ENCODE assay signal across 8 mouse cellular contexts in the genomic region with DNA sequence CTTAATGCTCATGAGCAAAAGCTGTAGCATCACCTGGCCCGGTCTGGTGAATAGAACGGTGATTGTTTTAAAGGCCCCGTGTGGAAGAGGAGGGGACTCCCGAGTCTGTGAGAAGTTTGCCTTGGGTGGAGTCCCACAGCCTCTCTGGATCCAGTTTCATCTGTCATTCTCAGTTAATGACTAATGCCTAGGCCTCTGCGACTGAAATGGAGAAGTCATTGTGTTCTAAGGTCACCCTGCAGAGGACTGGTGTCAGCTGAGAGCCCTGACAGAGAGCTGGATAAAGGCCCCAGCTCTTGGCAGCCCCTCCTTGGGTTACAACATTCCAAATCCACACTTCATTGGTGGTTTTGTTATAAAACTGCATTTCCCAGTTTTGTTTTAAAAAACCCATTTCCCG. TPM values are rescaled to one million over a fixed set of nuclear protein-coding genes. Genes with fewer than 3 reads are reported as not detected.
A peak's percentile ranks its signal among the peaks of the same experiment; 100 is the strongest.
DNase-seq lines count a peak whose midpoint lies in the region; ATAC-seq and TF ChIP-seq lines count a peak whose summit lies in the region.
"Had no signal": no experiment of that assay in that cellular context is flagged by ENCODE, and none has a peak within 500 bp of the region (broad histone marks: within the 10 kb centered on the region; RNA-seq: fewer than 3 reads in every experiment).

No protein-coding gene starts in this region.

- H3K4me1 ChIP-seq in CH12.LX (ENCODE audit: control insufficient read depth in 1 of 2, insufficient read depth in 2 of 2), result peaks cover 0 to 10% of the 10 kb centered on the region in 2 experiments; a peak in 2 of 4 replicates
- H3K4me1 ChIP-seq in lung, postnatal 0 days (ENCODE audit: insufficient read depth, low read depth, low read length), result peaks cover 5% of the 10 kb centered on the region; the same call in 1 of the 2 replicates
- H3K4me1 ChIP-seq in forebrain, embryonic 15.5 days, result no peaks in the 10 kb centered on the region
- H3K4me1 ChIP-seq: embryonic facial prominence, embryonic 15.5 days had no signal

- peak; percentile 89 for ATAC-seq in lung, postnatal 0 days
- no peak for ATAC-seq in forebrain, embryonic 15.5 days (replicated peaks)

- no peaks in the 10 kb centered on the region for H3K79me2 ChIP-seq in CH12.LX (replicated peaks; ENCODE audit: control insufficient read depth, extremely low read depth, insufficient read depth, poor library complexity, severe bottlenecking)

- H3K9me3 ChIP-seq in CH12.LX (replicated peaks; ENCODE audit: low read length), result no peaks in the 10 kb centered on the region
- H3K9me3 ChIP-seq in lung, postnatal 0 days (ENCODE audit: low read length), result no peaks in the 10 kb centered on the region
- H3K9me3 ChIP-seq in forebrain, embryonic 15.5 days, result no peaks in the 10 kb centered on the region
- H3K9me3 ChIP-seq: embryonic facial prominence, embryonic 15.5 days had no signal

- H3K9ac ChIP-seq in CH12.LX (ENCODE audit: insufficient read depth, low read depth), result no peak overlapping the region
- no peak overlapping the region for H3K9ac ChIP-seq in lung, postnatal 0 days (replicated peaks; ENCODE audit: low read depth)
- no peak overlapping the region for H3K9ac ChIP-seq in forebrain, embryonic 15.5 days (replicated peaks)
- H3K9ac ChIP-seq: embryonic facial prominence, embryonic 15.5 days had no signal

- no peaks in the 10 kb centered on the region for H3K27me3 ChIP-seq in CH12.LX (replicated peaks)
- H3K27me3 ChIP-seq in lung, postnatal 0 days (replicated peaks; ENCODE audit: insufficient read depth, low read length), result no peaks in the 10 kb centered on the region
- H3K27me3 ChIP-seq in forebrain, embryonic 15.5 days, result no peaks in the 10 kb centered on the region
- H3K27me3 ChIP-seq: embryonic facial prominence, embryonic 15.5 days had no signal

- no peak for TF ChIP-seq POLR2A in CH12.LX (IDR thresholded peaks at IDR 0.05; ENCODE audit: low read depth, low read length)

- no peak for TF ChIP-seq EP300 in CH12.LX (IDR thresholded peaks at IDR 0.05; ENCODE audit: low read length)
- peak; percentile 57; the same call in 1 of the 2 replicates for TF ChIP-seq EP300 in lung, postnatal 0 days (IDR thresholded peaks at IDR 0.05)

- TF ChIP-seq RAD21 in CH12.LX (IDR thresholded peaks at IDR 0.05; ENCODE audit: low read depth, low read length), result no peak

- peaks cover 11 to 24% of the 10 kb centered on the region in 2 experiments for H3K36me3 ChIP-seq in CH12.LX (replicated peaks in 1 of 2; ENCODE audit: control insufficient read depth in 1 of 2, insufficient read depth in 1 of 2, low read length in 1 of 2)
- no peaks in the 10 kb centered on the region for H3K36me3 ChIP-seq in lung, postnatal 0 days (ENCODE audit: insufficient read depth, low read length)
- peaks cover 14% of the 10 kb centered on the region for H3K36me3 ChIP-seq in forebrain, embryonic 15.5 days

- intact Hi-C loops in left cerebral cortex, adult 2 months (cut with DNase I), result no loop called here

- TF ChIP-seq CTCF in CH12.LX (conservative IDR thresholded peaks at IDR 0.05 in 1 of 2, IDR thresholded peaks at IDR 0.05 in 1 of 2; ENCODE audit: low read depth in 2 of 2, low read length in 2 of 2), result no peak
- no peak for TF ChIP-seq CTCF in lung, postnatal 0 days (IDR thresholded peaks at IDR 0.05)
- TF ChIP-seq CTCF in left cerebral cortex, adult 2 months (IDR thresholded peaks at IDR 0.05), result no peak

- DNase-seq in CH12.LX (ENCODE audit: extremely low read depth) (peak; percentile 28), R1 (ENCODE audit: low read depth, low spot score) (peak; percentile 36)
- DNase-seq in heart, adult 9 months (ENCODE audit: low spot score in 2 of 2), result peak; percentile 69 to 79
- DNase-seq in lung, postnatal 0 days (ENCODE audit: low spot score), result peak; percentile 88
- no peak for DNase-seq in left cerebral cortex, adult 2 months (ENCODE audit: extremely low spot score in 1 of 2, low spot score in 2 of 2)
- DNase-seq in thymus, postnatal 36 days, result no peak

- dilution Hi-C loops in CH12.LX (cut with MboI; ENCODE audit: extremely low pct_ligation_motif_present, extremely low pct_unique_long_range_greater_than_20kb, low sequenced_read_pairs), result no loop called here

- no peak overlapping the region for H3K4me3 ChIP-seq in CH12.LX (replicated peaks in 1 of 3; ENCODE audit: low read depth in 2 of 3, low read length in 2 of 3, poor library complexity in 1 of 3)
- no peak overlapping the region for H3K4me3 ChIP-seq in lung, postnatal 0 days (ENCODE audit: low read depth, low read length)
- H3K4me3 ChIP-seq in left cerebral cortex, adult 2 months, result no peak overlapping the region
- H3K4me3 ChIP-seq in forebrain, embryonic 15.5 days, result no peak overlapping the region
- H3K4me3 ChIP-seq: embryonic facial prominence, embryonic 15.5 days had no signal

- 27% methylated on average over 6 of the region's 6 CpGs for WGBS in lung, postnatal 0 days
- WGBS in forebrain, embryonic 15.5 days, result 66% methylated on average over 6 of the region's 6 CpGs

- no peak overlapping the region for H3K4me2 ChIP-seq in CH12.LX (ENCODE audit: insufficient read depth, low read depth, poor library complexity, severe bottlenecking)
- H3K4me2 ChIP-seq in lung, postnatal 0 days (replicated peaks; ENCODE audit: low read depth, low read length), result no peak overlapping the region
- H3K4me2 ChIP-seq in forebrain, embryonic 15.5 days (replicated peaks), result no peak overlapping the region
- H3K4me2 ChIP-seq: embryonic facial prominence, embryonic 15.5 days had no signal

- in situ Hi-C loops in CH12.LX (cut with MboI; ENCODE audit: low pct_ligation_motif_present, low pct_unique_long_range_greater_than_20kb, low sequenced_read_pairs), result no loop called here

- H3K27ac ChIP-seq in CH12.LX (ENCODE audit: insufficient read depth, low read depth), result no peak overlapping the region
- peak overlapping the region; percentile 26; the same call in 1 of the 2 replicates for H3K27ac ChIP-seq in lung, postnatal 0 days (ENCODE audit: low read length)
- no peak overlapping the region for H3K27ac ChIP-seq in left cerebral cortex, adult 2 months
- H3K27ac ChIP-seq in forebrain, embryonic 15.5 days (replicated peaks), result no peak overlapping the region

TF ChIP-seq in CH12.LX, 34 proteins besides CTCF, POLR2A, EP300 and RAD21:
- TF ChIP-seq ETS1 (conservative IDR thresholded peaks at IDR 0.05; ENCODE audit: low read depth, low read length) (no peak), ZC3H11A (IDR thresholded peaks at IDR 0.05; ENCODE audit: low read depth, low read length) (no peak), MXI1 (IDR thresholded peaks at IDR 0.05; ENCODE audit: low read depth, low read length) (no peak), JUN (IDR thresholded peaks at IDR 0.05; ENCODE audit: insufficient read depth, low read depth, low read length) (no peak), NRF1 (IDR thresholded peaks at IDR 0.05; ENCODE audit: low read depth, low read length) (no peak), JUND (conservative IDR thresholded peaks at IDR 0.05; ENCODE audit: low read depth, low read length) (no peak), TCF12 (IDR thresholded peaks at IDR 0.05; ENCODE audit: low read depth, low read length) (no peak), MAZ (IDR thresholded peaks at IDR 0.05; ENCODE audit: low read depth, low read length) (no peak), NELFE (IDR thresholded peaks at IDR 0.05; ENCODE audit: low read depth, low read length) (no peak), PAX5 (IDR thresholded peaks at IDR 0.05; ENCODE audit: low read length) (no peak), ZMIZ1 (IDR thresholded peaks at IDR 0.05; ENCODE audit: low read depth, low read length) (no peak)
TF ChIP-seq in CH12.LX: peak in this region for 0.

RNA-seq across cellular contexts. Expression of a gene that starts 10.1 kb away (rescaled TPM):
- total RNA-seq in CH12.LX (2012; rRNA removed) (26.7 and 28.1 TPM in 2 replicates), CH12.LX (2014; rRNA removed) (24.9 and 25.4 TPM in 2 replicates)
- polyA plus RNA-seq in CH12.LX (2012; ENCODE audit: insufficient read length, low read depth), result 37.1 and 42.9 TPM in 2 replicates
- polyA plus RNA-seq in lung, postnatal 0 days (2015; fragmentation: Nextera tagmentation; extraction: Ambion mirVana), result 38.0 and 43.7 TPM in 2 replicates
- 100 to 1,000 TPM; 139 TPM for total RNA-seq in left cerebral cortex, adult 2 months (2021)
- polyA plus RNA-seq in forebrain, embryonic 15.5 days (2015; fragmentation: Nextera tagmentation; extraction: Ambion mirVana), result 80.0 and 84.5 TPM in 2 replicates

RNA-seq across cellular contexts. Expression of a gene that starts 26.4 kb away (rescaled TPM):
- 15.2 and 17.0 TPM in 2 replicates for total RNA-seq in CH12.LX (2012; rRNA removed)
- total RNA-seq in CH12.LX (2014; rRNA removed), result 24.4 and 31.8 TPM in 2 replicates
- 60.7 and 77.2 TPM in 2 replicates for polyA plus RNA-seq in CH12.LX (2012; ENCODE audit: insufficient read length, low read depth)
- polyA plus RNA-seq in lung, postnatal 0 days (2015; fragmentation: Nextera tagmentation; extraction: Ambion mirVana), result 31.6 and 37.7 TPM in 2 replicates
- total RNA-seq in left cerebral cortex, adult 2 months (2021), result 10 to 100 TPM; 40.5 to 47.3 TPM
- polyA plus RNA-seq in forebrain, embryonic 15.5 days (2015; fragmentation: Nextera tagmentation; extraction: Ambion mirVana), result 83.7 and 87.8 TPM in 2 replicates

RNA-seq across cellular contexts. Expression of a gene that starts 54.7 kb away (rescaled TPM):
- 55.8 and 68.5 TPM in 2 replicates for total RNA-seq in CH12.LX (2012; rRNA removed)
- total RNA-seq in CH12.LX (2014; rRNA removed), result 107 and 138 TPM in 2 replicates
- polyA plus RNA-seq in CH12.LX (2012; ENCODE audit: insufficient read length, low read depth), result 128 and 154 TPM in 2 replicates
- 96.7 and 102 TPM in 2 replicates for polyA plus RNA-seq in lung, postnatal 0 days (2015; fragmentation: Nextera tagmentation; extraction: Ambion mirVana)
- total RNA-seq in left cerebral cortex, adult 2 months (2021), result 10 to 100 TPM; 84.2 to 84.8 TPM
- polyA plus RNA-seq in forebrain, embryonic 15.5 days (2015; fragmentation: Nextera tagmentation; extraction: Ambion mirVana), result 147 and 151 TPM in 2 replicates

RNA-seq across cellular contexts. Expression of a gene that starts 55.0 kb away (rescaled TPM):
- 36.3 and 37.4 TPM in 2 replicates for total RNA-seq in CH12.LX (2012; rRNA removed)
- total RNA-seq in CH12.LX (2014; rRNA removed), result 30.4 and 39.0 TPM in 2 replicates
- 26.4 and 30.5 TPM in 2 replicates for polyA plus RNA-seq in CH12.LX (2012; ENCODE audit: insufficient read length, low read depth)
- 0.92 and 2.9 TPM in 2 replicates for polyA plus RNA-seq in lung, postnatal 0 days (2015; fragmentation: Nextera tagmentation; extraction: Ambion mirVana)
- total RNA-seq in left cerebral cortex, adult 2 months (2021), result 1 to 10 TPM in 1 of 2 experiments, under 1 TPM in 1; 0.68 to 1.1 TPM
- 12.7 and 14.6 TPM in 2 replicates for polyA plus RNA-seq in forebrain, embryonic 15.5 days (2015; fragmentation: Nextera tagmentation; extraction: Ambion mirVana)

Comparison
In these comparisons a context has a peak if more than half of its experiments do, and no peak if none do; other contexts are left out.
1. DNase-seq: peak in CH12.LX (single experiment), R1 (single experiment), heart, adult 9 months (2 of 2) and lung, postnatal 0 days (single experiment); none in left cerebral cortex, adult 2 months (0 of 2) and thymus, postnatal 36 days (0 of 2).